Mouse (Mus musculus) liver, postnatal 0 days (tissue): Measurements from ENCODE around the gene Gpr68.

Source experiments
- CTCF ChIP-seq: sonication (generic); IDR thresholded peaks from 2 replicates; pipeline ENCODE4 v1.5.1; 2016; ENCODE audit warnings: antibody characterized with exemption, low read depth
- EP300 ChIP-seq: IDR thresholded peaks from 2 replicates; pipeline ENCODE4 v1.6.1; 2016; ENCODE audit warnings: antibody characterized with exemption, low read depth, mild to moderate bottlenecking

- TF ChIP-seq CTCF: no peak
- no peak for TF ChIP-seq EP300
Observed at GRCm38 (mm10) chr12:100883168-100883567, 24.8 kb downstream of the Gpr68 start.
